Mouse (Mus musculus): ENCODE results near the gene Scgb1b11.
"Not testable (repeated sequence)": the region's sequence is repeated elsewhere in the genome, so short reads cannot be mapped to it uniquely, and the experiment has no call there.

The Scgb1b11 gene

GRCm38 (mm10) chr7:32222540-32222939 is at the start of gene Scgb1b11:
Gene Scgb1b11, plus strand, starts transcription at chr7:32222840.
- in situ Hi-C loops (cut with MseI, MboI) = not testable (repeated sequence)

GRCm38 (mm10) chr7:32211045-32211444 is 11.6 kb upstream of the Scgb1b11 start, which contains the start of gene Scgb2b11:
Gene Scgb2b11, minus strand, starts transcription at chr7:32211145.
- in situ Hi-C loops (cut with MseI, MboI) = not testable (repeated sequence)

Data from mouse trophoblast stem cell (cell line).